Mouse (Mus musculus) intestine, embryonic 16.5 days (tissue): ENCODE results near the gene Arhgap21. TPM values are rescaled to one million over a fixed set of nuclear protein-coding genes. Genes with fewer than 3 reads are reported as not detected.
A peak's percentile ranks its signal among the peaks of the same experiment; 100 is the strongest.

Experiments
- ATAC-seq: fragments of 200-750 bp; cut with Nextera tagmentation; 2 replicates; pipeline ENCODE4 v1.8.0; 2017; ENCODE audit warnings: moderate TSS enrichment, moderate library complexity
- H3K27ac ChIP-seq: fragments of 300-500 bp; sonication (generic); 2 replicates; pipeline ENCODE4 v1.5.1; 2014; ENCODE audit warnings: mild to moderate bottlenecking, low read length
- H3K27me3 ChIP-seq: fragments of 300-500 bp; sonication (generic); replicated peaks from 2 replicates; pipeline ENCODE4 v1.6.1; 2014; ENCODE audit warnings: low read length, control low read depth, mixed read lengths; ENCODE audit not compliant: control insufficient read depth, insufficient read depth
- H3K36me3 ChIP-seq: fragments of 300-500 bp; sonication (generic); 2 replicates; pipeline ENCODE4 v1.6.1; 2014; ENCODE audit warnings: low read length, control low read depth; ENCODE audit not compliant: control insufficient read depth, insufficient read depth
- H3K4me1 ChIP-seq: fragments of 300-500 bp; sonication (generic); 2 replicates; pipeline ENCODE4 v1.6.1; 2014; ENCODE audit warnings: low read length, control low read depth, mixed read lengths; ENCODE audit not compliant: control insufficient read depth, insufficient read depth
- H3K4me2 ChIP-seq: fragments of 300-500 bp; sonication (generic); 2 replicates; pipeline ENCODE4 v1.6.1; 2014; ENCODE audit warnings: low read depth, low read length, control low read depth
- H3K4me3 ChIP-seq: fragments of 300-500 bp; sonication (generic); 2 replicates; pipeline ENCODE4 v1.5.1; 2014; ENCODE audit warnings: mild to moderate bottlenecking, low read length
- H3K9ac ChIP-seq: fragments of 300-500 bp; sonication (generic); 2 replicates; pipeline ENCODE4 v1.6.1; 2014; ENCODE audit warnings: low read depth, low read length
- H3K9me3 ChIP-seq: fragments of 300-500 bp; sonication (generic); 2 replicates; pipeline ENCODE4 v1.6.1; 2016; ENCODE audit warnings: low read length, control low read depth; ENCODE audit not compliant: control insufficient read depth
- WGBS: fragments of 180-500 bp; shearing (Covaris S2); extraction: QIAGEN DNeasy Blood & Tissue Kit; methylation state at CpG from one replicate; pipeline ENCODE4 v1.1.7; 2014; 5-methylcytosine and 5-hydroxymethylcytosine counted together
- polyA plus RNA-seq: library from polyadenylated mRNA; unstranded; fragments of >200 nt; fragmentation: Nextera tagmentation; extraction: Ambion mirVana; gene quantifications from 2 replicates; pipeline ENCODE4 v1.2.1, GENCODE M21; 2015

The Arhgap21 gene
- polyA plus RNA-seq, 1 experiment from 2014 or later = 7.4 TPM

DNA sequence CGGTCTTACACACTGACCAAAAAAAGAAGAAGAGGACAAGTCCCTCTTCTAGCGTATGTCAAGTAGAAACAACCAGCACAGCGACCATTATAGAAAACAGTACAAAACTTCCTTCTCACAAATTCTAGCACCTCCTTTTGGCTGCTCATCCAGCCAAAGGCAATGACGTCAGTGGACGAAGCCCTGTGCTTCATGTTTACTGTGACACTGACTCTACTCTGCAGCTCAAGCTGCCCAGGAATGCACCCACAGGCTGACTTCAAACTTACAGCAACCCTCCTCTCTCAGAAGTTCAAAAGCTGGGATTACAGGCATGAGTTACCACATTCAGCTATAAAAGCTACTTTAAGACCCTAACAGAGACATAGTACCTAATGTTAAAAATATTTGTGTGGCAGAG is 72.2 kb downstream of the Arhgap21 start:
- ATAC-seq = no peak
- Histone ChIP-seq H3K4me1 (peaks cover 4% of the 10 kb centered on the region; the same call in 1 of the 2 replicates), H3K4me3 (no peak overlapping the region), H3K36me3 (no peaks in the 10 kb centered on the region), H3K27ac (no peak overlapping the region), H3K27me3 (no peaks in the 10 kb centered on the region), H3K9me3 (no peaks in the 10 kb centered on the region), H3K4me2 (no peak overlapping the region), H3K9ac (no peak overlapping the region)
- WGBS = 84% methylated on average over 5 of the region's 5 CpGs

GRCm38 (mm10) chr2:20894100-20894690 is 74.5 kb downstream of the Arhgap21 start:
- Histone ChIP-seq H3K4me3 (no peak overlapping the region), H3K27ac (no peak overlapping the region), H3K4me1 (peaks cover 4% of the 10 kb centered on the region; the same call in 1 of the 2 replicates), H3K9me3 (no peaks in the 10 kb centered on the region), H3K27me3 (no peaks in the 10 kb centered on the region), H3K9ac (no peak overlapping the region), H3K36me3 (no peaks in the 10 kb centered on the region), H3K4me2 (no peak overlapping the region)
- WGBS = 37% methylated on average over 5 of the region's 5 CpGs
- peak; percentile 82 for ATAC-seq

DNA sequence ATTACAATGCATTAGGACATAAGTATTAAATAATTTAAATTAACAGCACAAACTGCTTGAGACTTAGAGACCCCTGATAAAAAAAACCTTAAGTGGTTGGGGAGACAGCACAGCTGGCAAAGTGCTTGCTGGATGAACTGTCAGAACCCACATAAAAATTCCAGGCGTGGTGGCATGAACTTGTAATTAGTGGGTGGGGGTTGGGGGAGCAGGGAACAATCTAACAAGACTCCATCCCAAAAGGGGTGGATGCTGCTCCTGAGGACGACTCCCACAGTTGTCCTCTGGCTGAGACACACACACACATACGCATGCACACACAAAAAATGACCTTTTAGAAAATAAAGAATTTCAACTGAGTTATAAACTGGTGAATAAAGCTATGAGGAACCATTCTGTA is 79.9 kb downstream of the Arhgap21 start:
- H3K9ac ChIP-seq = no peak overlapping the region
- no peaks in the 10 kb centered on the region for H3K9me3 ChIP-seq
- no peak for ATAC-seq
- H3K4me2 ChIP-seq = no peak overlapping the region
- no peaks in the 10 kb centered on the region for H3K27me3 ChIP-seq
- H3K36me3 ChIP-seq = no peaks in the 10 kb centered on the region
- 69% methylated on average over 3 of the region's 3 CpGs for WGBS
- no peaks in the 10 kb centered on the region for H3K4me1 ChIP-seq
- H3K4me3 ChIP-seq = no peak overlapping the region
- no peak overlapping the region for H3K27ac ChIP-seq

DNA sequence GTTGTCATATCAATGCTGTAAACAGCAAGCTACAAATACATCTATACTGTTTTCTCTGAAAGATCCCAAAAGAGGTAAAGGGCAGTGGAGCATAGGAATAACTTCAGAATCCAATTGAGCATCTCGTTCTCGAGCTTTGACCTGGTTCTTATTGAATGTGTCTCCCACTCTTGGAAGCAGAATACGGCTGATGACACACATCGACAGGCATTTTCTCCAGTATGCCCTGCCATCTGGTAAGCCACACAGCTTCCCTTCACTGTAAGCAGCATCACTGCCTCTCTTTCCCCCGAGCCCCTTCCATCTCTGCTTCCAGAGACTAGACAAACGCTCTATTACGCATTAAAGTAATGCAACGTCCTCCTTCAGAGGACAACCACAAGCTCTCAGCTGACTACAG is 85.4 kb downstream of the Arhgap21 start:
- 80% methylated on average over 8 of the region's 8 CpGs for WGBS
- Histone ChIP-seq H3K9me3 (no peaks in the 10 kb centered on the region), H3K27ac (no peak overlapping the region), H3K4me2 (no peak overlapping the region), H3K9ac (no peak overlapping the region), H3K4me3 (no peak overlapping the region), H3K4me1 (no peaks in the 10 kb centered on the region), H3K27me3 (no peaks in the 10 kb centered on the region), H3K36me3 (peaks cover 26% of the 10 kb centered on the region)
- no peak for ATAC-seq

DNA sequence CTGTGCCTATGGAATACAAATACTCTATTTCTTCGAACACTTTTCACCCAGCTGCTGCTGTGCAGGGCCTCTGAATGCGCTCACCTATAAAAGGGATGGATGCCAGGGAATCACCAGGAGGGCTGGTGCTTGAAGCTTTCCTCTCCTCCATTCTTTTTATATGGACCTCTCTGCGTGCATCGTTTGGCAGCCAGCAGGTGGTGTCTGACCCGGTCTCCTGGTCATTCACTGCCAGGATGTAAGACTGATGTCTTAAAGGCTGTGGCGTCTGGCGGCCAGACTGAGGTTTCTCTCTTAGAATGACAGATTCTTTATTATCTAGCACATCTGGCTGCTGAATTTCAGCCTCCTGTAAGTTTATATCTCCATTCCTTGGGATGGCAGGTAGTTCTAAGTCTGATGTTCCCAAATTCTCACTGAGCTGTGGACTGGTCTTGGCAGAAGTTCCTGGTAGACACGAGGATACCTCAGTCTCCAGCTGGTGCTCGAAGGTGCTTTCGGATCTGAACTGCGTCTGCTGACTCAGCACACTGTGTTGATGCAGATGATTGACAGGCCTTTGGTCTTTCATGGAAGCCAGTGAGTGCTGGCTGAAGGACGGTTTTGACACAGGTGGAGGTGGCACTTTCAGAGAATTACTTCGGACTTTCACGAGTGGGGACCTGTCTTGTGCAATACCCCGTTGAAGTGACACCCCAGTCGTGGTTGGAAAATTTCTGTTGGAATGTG is 88.6 kb downstream of the Arhgap21 start:
- Histone ChIP-seq H3K27me3 (no peaks in the 10 kb centered on the region), H3K9ac (no peak overlapping the region), H3K4me2 (no peak overlapping the region), H3K4me3 (no peak overlapping the region), H3K4me1 (no peaks in the 10 kb centered on the region), H3K27ac (no peak overlapping the region), H3K9me3 (no peaks in the 10 kb centered on the region), H3K36me3 (peaks cover 27% of the 10 kb centered on the region)
- ATAC-seq = no peak
- 82% methylated on average over 16 of the region's 16 CpGs for WGBS

DNA sequence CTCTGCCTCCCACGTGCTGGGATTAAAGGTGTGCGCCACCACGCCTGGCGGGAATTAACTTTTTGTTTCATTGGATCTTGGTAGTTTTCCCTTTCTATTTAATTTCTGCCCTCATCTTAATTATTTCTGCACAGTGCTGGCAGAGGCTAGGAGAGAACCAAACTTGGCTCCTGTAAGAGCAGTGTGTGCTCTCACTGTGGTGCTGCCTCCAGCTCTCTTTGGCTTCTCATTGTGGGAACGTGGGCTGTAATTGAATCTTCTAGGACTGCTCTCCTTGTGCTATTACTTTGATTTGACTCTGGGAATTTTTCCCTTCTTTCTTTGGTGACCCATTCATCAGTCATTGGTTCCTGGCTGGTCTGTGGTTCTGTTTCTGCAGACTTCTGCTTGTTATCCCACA is 94.1 kb downstream of the Arhgap21 start:
- no peak overlapping the region for H3K4me2 ChIP-seq
- H3K9me3 ChIP-seq = no peaks in the 10 kb centered on the region
- 91% methylated on average over 5 of the region's 5 CpGs for WGBS
- no peak overlapping the region for H3K27ac ChIP-seq
- H3K9ac ChIP-seq = no peak overlapping the region
- no peak for ATAC-seq
- no peaks in the 10 kb centered on the region for H3K4me1 ChIP-seq
- H3K36me3 ChIP-seq = peaks cover 13% of the 10 kb centered on the region; the same call in 1 of the 2 replicates
- H3K27me3 ChIP-seq = no peaks in the 10 kb centered on the region
- H3K4me3 ChIP-seq = no peak overlapping the region

- no peak for ATAC-seq
- Histone ChIP-seq H3K4me2 (no peak overlapping the region), H3K27me3 (no peaks in the 10 kb centered on the region), H3K4me3 (no peak overlapping the region), H3K9me3 (no peaks in the 10 kb centered on the region), H3K4me1 (no peaks in the 10 kb centered on the region), H3K9ac (no peak overlapping the region), H3K27ac (no peak overlapping the region), H3K36me3 (peaks cover 6% of the 10 kb centered on the region; the same call in 1 of the 2 replicates)
- WGBS = 47% methylated on average over 2 of the region's 2 CpGs
Measured at GRCm38 (mm10) chr2:20869212-20869965, 99.3 kb downstream of the Arhgap21 start.

DNA sequence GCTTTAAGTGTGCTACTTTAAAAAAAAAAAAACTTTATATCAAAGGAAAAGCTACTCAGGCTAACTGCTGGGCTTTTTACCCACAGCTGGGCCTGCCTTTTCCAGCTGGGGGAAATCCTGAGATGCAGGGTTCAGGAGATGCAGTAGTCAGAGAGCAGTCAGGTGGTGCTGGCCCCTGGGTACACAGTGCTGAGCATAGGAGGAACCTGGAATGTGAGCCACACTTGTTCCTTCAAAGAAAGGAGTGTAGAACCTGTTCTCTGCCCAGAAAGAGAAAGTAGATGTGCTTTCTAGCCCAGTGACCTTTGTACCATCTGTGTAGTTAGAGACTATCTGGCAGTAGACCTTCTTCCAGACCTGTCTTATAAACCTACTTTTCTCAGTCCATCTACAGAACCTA is 100.6 kb downstream of the Arhgap21 start:
- H3K27me3 ChIP-seq = no peaks in the 10 kb centered on the region
- H3K4me2 ChIP-seq = no peak overlapping the region
- H3K9ac ChIP-seq = no peak overlapping the region
- peak; percentile 95 for ATAC-seq
- no peak overlapping the region for H3K4me3 ChIP-seq
- no peaks in the 10 kb centered on the region for H3K9me3 ChIP-seq
- H3K27ac ChIP-seq = no peak overlapping the region
- H3K36me3 ChIP-seq = peaks cover 8% of the 10 kb centered on the region; the same call in 1 of the 2 replicates
- no peaks in the 10 kb centered on the region for H3K4me1 ChIP-seq

GRCm38 (mm10) chr2:20865795-20866194 is 102.9 kb downstream of the Arhgap21 start:
- H3K4me1 ChIP-seq = no peaks in the 10 kb centered on the region
- no peak overlapping the region for H3K27ac ChIP-seq
- H3K27me3 ChIP-seq = no peaks in the 10 kb centered on the region
- ATAC-seq = no peak
- 85% methylated on average over 3 of the region's 3 CpGs for WGBS
- H3K9ac ChIP-seq = no peak overlapping the region
- H3K4me3 ChIP-seq = no peak overlapping the region
- H3K4me2 ChIP-seq = no peak overlapping the region
- H3K9me3 ChIP-seq = no peaks in the 10 kb centered on the region
- H3K36me3 ChIP-seq = peaks cover 14% of the 10 kb centered on the region
